Mouse (Mus musculus): ENCODE data around the gene Kcnj4. TPM values are rescaled to one million over a fixed set of nuclear protein-coding genes. Genes with fewer than 3 reads are reported as not detected.
"Not testable (repeated sequence)": the region's sequence is repeated elsewhere in the genome, so short reads cannot be mapped to it uniquely, and the experiment has no call there.

Kcnj4 gene
- polyA plus RNA-seq, 1 experiment from 2014 or later: not detected

DNA sequence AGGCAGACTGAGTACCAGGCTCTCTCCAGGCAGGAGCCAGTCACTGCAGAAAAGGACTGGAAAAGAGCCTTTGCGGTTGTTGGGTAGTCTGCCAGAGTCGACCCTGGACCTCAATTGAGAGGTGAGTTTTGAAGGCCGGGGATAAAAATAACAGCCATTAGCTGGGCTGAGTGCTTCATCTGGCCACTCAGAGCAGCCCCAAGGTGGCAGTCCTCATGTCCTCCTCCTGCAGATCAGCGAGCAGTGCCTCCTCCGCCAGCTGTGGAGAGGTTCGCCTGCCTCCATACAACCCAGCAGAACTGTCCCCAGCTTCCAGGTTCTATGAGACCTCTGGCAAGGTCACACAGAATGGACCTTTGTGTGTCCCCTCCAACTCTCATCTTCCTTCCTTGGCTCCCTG is 27.8 kb downstream of the Kcnj4 start:
- Histone ChIP-seq H3K27me3 (peaks cover 17% of the 10 kb centered on the region), H3K4me2 (no peak overlapping the region), H3K4me1 (replicated peaks) (no peaks in the 10 kb centered on the region), H3K9ac (no peak overlapping the region), H3K36me3 (replicated peaks) (no peaks in the 10 kb centered on the region), H3K4me3 (replicated peaks) (no peak overlapping the region), H3K9me3 (replicated peaks) (no peaks in the 10 kb centered on the region), H3K27ac (replicated peaks) (no peak overlapping the region)
- ATAC-seq (ENCODE audit: insufficient read depth): no peak
- 52% methylated on average over 6 of the region's 6 CpGs for WGBS (ENCODE audit: insufficient replicate concordance)

- Histone ChIP-seq H3K4me2 (no peak overlapping the region), H3K36me3 (replicated peaks) (no peaks in the 10 kb centered on the region), H3K4me3 (replicated peaks) (no peak overlapping the region), H3K9me3 (replicated peaks) (no peaks in the 10 kb centered on the region), H3K27ac (replicated peaks) (no peak overlapping the region), H3K4me1 (replicated peaks) (no peaks in the 10 kb centered on the region), H3K27me3 (no peaks in the 10 kb centered on the region; the same call in 1 of the 2 replicates), H3K9ac (no peak overlapping the region)
- ATAC-seq (ENCODE audit: insufficient read depth): no peak
- WGBS (ENCODE audit: insufficient replicate concordance): 47% methylated on average over 12 of the region's 12 CpGs
Measured at GRCm38 (mm10) chr15:79473638-79474355, 31.2 kb downstream of the Kcnj4 start.

DNA sequence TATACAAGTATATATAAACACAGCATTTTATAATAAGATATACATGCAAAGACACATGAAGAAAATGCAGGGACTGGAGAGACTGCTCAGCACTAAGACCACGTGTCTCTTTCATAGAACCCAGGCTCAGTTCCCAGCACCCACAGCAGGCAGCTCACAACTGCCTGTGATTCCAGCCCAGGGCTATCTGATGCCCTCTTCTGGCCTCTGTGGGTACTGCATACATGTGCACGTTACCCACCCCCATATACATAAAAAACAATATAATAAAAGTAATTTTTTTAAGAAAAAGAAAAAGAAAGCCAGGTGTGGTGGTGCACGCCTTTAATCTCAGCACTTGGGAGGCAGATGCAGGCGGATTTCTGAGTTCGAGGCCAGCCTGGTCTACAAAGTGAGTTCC is 32.0 kb downstream of the Kcnj4 start:
- H3K9ac ChIP-seq: no peak overlapping the region
- H3K4me3 ChIP-seq (replicated peaks): no peak overlapping the region
- no peak for ATAC-seq (ENCODE audit: insufficient read depth)
- H3K4me1 ChIP-seq (replicated peaks): no peaks in the 10 kb centered on the region
- peaks cover under 1% of the 10 kb centered on the region; the same call in 1 of the 2 replicates for H3K27me3 ChIP-seq
- H3K36me3 ChIP-seq (replicated peaks): no peaks in the 10 kb centered on the region
- 60% methylated on average over 5 of the region's 5 CpGs for WGBS (ENCODE audit: insufficient replicate concordance)
- H3K9me3 ChIP-seq (replicated peaks): no peaks in the 10 kb centered on the region
- H3K27ac ChIP-seq (replicated peaks): no peak overlapping the region
- no peak overlapping the region for H3K4me2 ChIP-seq

- WGBS (ENCODE audit: insufficient replicate concordance): 48% methylated on average over 10 of the region's 10 CpGs
- no peak for ATAC-seq (ENCODE audit: insufficient read depth)
- no peaks in the 10 kb centered on the region for H3K4me1 ChIP-seq (replicated peaks)
- H3K4me3 ChIP-seq (replicated peaks): no peak overlapping the region
- no peak overlapping the region for H3K9ac ChIP-seq
- H3K4me2 ChIP-seq: no peak overlapping the region
- no peak overlapping the region for H3K27ac ChIP-seq (replicated peaks)
- no peaks in the 10 kb centered on the region for H3K9me3 ChIP-seq (replicated peaks)
- 0 out of 2 replicates have a peak, but pooled peaks cover 10% of the 10 kb centered on the region for H3K27me3 ChIP-seq
- no peaks in the 10 kb centered on the region for H3K36me3 ChIP-seq (replicated peaks)
Measured at GRCm38 (mm10) chr15:79471095-79471494, 33.9 kb downstream of the Kcnj4 start.

- Histone ChIP-seq H3K9ac (no peak overlapping the region), H3K4me3 (replicated peaks) (no peak overlapping the region), H3K27ac (replicated peaks) (no peak overlapping the region), H3K4me2 (no peak overlapping the region), H3K36me3 (replicated peaks) (no peaks in the 10 kb centered on the region), H3K9me3 (replicated peaks) (no peaks in the 10 kb centered on the region), H3K27me3 (0 out of 2 replicates have a peak, but pooled peaks cover 10% of the 10 kb centered on the region), H3K4me1 (replicated peaks) (no peaks in the 10 kb centered on the region)
- WGBS (ENCODE audit: insufficient replicate concordance): 24% methylated on average over 17 of the region's 17 CpGs
- no peak for ATAC-seq (ENCODE audit: insufficient read depth)
Measured at GRCm38 (mm10) chr15:79470583-79470982, 34.5 kb downstream of the Kcnj4 start.

GRCm38 (mm10) chr15:79469577-79469976 is 35.5 kb downstream of the Kcnj4 start:
- Histone ChIP-seq H3K9me3 (replicated peaks) (no peaks in the 10 kb centered on the region), H3K36me3 (replicated peaks) (no peaks in the 10 kb centered on the region), H3K27ac (replicated peaks) (no peak overlapping the region), H3K27me3 (0 out of 2 replicates have a peak, but pooled peaks cover 10% of the 10 kb centered on the region), H3K9ac (no peak overlapping the region), H3K4me1 (replicated peaks) (no peaks in the 10 kb centered on the region), H3K4me2 (no peak overlapping the region), H3K4me3 (replicated peaks) (no peak overlapping the region)
- no peak for ATAC-seq (ENCODE audit: insufficient read depth)
- WGBS (ENCODE audit: insufficient replicate concordance): 62% methylated on average over 5 of the region's 5 CpGs

DNA sequence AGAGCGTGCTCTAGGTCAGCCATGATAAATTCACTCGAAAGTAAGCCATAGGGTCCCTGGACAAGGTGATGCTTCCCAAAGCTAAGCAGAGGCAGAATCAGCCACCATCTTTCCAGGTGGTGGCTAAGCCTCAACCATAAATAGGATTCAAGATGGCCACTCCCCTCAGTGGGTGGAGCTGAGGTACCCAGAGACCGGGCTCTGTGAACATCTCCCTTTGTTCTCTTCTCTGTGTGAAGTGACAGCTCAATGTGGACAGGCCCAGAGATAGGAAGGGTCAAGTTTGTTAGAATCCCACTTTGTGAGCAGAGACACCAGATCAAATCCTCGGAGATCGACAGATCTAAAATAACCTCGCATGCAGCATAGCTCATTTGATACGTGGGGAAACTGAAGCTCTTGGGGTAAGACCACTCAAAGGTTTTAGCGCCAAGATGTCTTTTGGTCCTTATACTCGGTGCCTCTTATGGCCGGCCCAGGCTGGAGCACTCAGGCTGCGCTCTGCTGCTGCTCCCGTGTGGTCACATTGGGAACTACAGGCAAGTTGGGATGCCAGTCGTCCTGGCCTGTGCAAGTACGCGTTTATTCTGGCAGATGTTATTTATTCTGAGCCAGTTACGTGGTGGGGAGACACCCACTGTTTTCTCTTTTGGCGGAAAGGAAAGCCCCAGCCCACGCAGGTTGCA is 38.3 kb downstream of the Kcnj4 start:
- Histone ChIP-seq H3K9me3 (replicated peaks) (no peaks in the 10 kb centered on the region), H3K4me3 (replicated peaks) (no peak overlapping the region), H3K27me3 (peaks cover 36% of the 10 kb centered on the region), H3K9ac (no peak overlapping the region), H3K4me1 (replicated peaks) (no peaks in the 10 kb centered on the region), H3K4me2 (no peak overlapping the region), H3K27ac (replicated peaks) (no peak overlapping the region), H3K36me3 (replicated peaks) (no peaks in the 10 kb centered on the region)
- WGBS (ENCODE audit: insufficient replicate concordance): 4% methylated on average over 18 of the region's 18 CpGs
- no peak for ATAC-seq (ENCODE audit: insufficient read depth)

DNA sequence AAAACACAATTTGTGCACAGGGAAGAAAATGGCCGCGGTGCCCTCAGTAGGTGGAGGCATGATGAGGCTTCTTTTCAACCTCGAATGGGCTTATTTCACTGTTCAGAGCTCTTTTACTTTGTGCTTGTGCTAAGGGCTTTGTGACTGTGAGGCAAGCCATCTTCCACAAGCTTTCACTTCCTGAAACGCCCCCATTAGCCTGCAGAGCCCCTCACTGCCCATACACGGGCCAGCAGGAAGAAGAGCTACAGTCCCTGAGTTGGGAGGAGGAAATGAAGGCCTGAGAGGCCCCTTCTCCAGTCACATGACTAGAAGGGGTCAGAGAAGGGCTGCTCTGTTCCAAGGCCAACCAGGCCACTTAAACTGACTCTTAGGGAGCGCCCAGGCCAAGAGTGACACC is 48.5 kb downstream of the Kcnj4 start:
- no peaks in the 10 kb centered on the region for H3K36me3 ChIP-seq (replicated peaks)
- H3K4me2 ChIP-seq: no peak overlapping the region
- H3K27ac ChIP-seq (replicated peaks): no peak overlapping the region
- 48% methylated on average over 6 of the region's 6 CpGs for WGBS (ENCODE audit: insufficient replicate concordance)
- no peaks in the 10 kb centered on the region for H3K9me3 ChIP-seq (replicated peaks)
- peaks cover 25% of the 10 kb centered on the region for H3K27me3 ChIP-seq
- H3K4me1 ChIP-seq (replicated peaks): peaks cover 13% of the 10 kb centered on the region
- 0 out of 2 replicates have a peak, but pooled peaks have one; percentile 15 for ATAC-seq (ENCODE audit: insufficient read depth)
- H3K9ac ChIP-seq: no peak overlapping the region
- H3K4me3 ChIP-seq (replicated peaks): no peak overlapping the region

DNA sequence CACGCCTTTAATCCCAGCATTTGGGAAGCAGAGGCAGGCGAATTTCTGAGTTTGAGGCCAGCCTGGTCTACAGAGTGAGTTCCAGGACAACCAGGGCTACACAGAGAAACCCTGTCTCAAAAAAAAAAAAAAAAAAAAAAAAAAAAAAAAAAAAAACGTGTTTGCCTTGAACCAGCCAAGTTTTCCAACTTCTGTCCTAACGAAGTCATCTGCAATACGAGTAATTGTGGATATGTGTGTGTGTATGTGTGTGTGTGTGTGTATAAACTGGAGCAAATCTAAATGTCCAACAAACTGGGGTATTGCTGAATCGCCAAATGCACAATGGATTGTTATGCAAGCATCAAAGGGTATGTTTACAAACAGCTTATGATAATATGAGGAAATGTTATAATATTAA is 48.9 kb downstream of the Kcnj4 start:
- H3K36me3 ChIP-seq (replicated peaks): not testable (repeated sequence)

GRCm38 (mm10) chr15:79455106-79455810 is 49.8 kb downstream of the Kcnj4 start, which contains the start of gene Csnk1e:
Gene Csnk1e (minus strand): TSS chr15:79455566.
- Histone ChIP-seq H3K27ac (replicated peaks) (no peak within 1 kb of the TSS), H3K4me2 (peak within 1 kb of the TSS; percentile 66), H3K4me1 (replicated peaks) (peaks cover 13% of the 10 kb centered on the region), H3K36me3 (replicated peaks) (no peaks in the 10 kb centered on the region), H3K27me3 (peaks cover 13% of the 10 kb centered on the region; the same call in 1 of the 2 replicates), H3K4me3 (replicated peaks) (peak within 1 kb of the TSS; percentile 29), H3K9me3 (replicated peaks) (no peaks in the 10 kb centered on the region), H3K9ac (no peak within 1 kb of the TSS)
- 2% methylated on average over 24 of the region's 24 CpGs for WGBS (ENCODE audit: insufficient replicate concordance)
- ATAC-seq (ENCODE audit: insufficient read depth): peak; percentile 56

More for the DNA sequence above, 48.9 kb downstream of the Kcnj4 start:
- peaks cover 13% of the 10 kb centered on the region for H3K4me1 ChIP-seq (replicated peaks)
- not testable (repeated sequence) for H3K4me2 ChIP-seq; H3K9me3 ChIP-seq (replicated peaks); H3K27ac ChIP-seq (replicated peaks); H3K9ac ChIP-seq; H3K4me3 ChIP-seq (replicated peaks); ATAC-seq (ENCODE audit: insufficient read depth)
- WGBS (ENCODE audit: insufficient replicate concordance): 39% methylated on average over 6 of the region's 6 CpGs
- H3K27me3 ChIP-seq: peaks cover 22% of the 10 kb centered on the region

GRCm38 (mm10) chr15:79453831-79454230 is 51.2 kb downstream of the Kcnj4 start:
- Histone ChIP-seq H3K27me3 (peaks cover 11% of the 10 kb centered on the region; the same call in 1 of the 2 replicates), H3K4me2 (no peak overlapping the region), H3K4me3 (replicated peaks) (no peak overlapping the region), H3K36me3 (replicated peaks) (no peaks in the 10 kb centered on the region), H3K4me1 (replicated peaks) (peaks cover 13% of the 10 kb centered on the region), H3K27ac (replicated peaks) (no peak overlapping the region), H3K9ac (no peak overlapping the region), H3K9me3 (replicated peaks) (no peaks in the 10 kb centered on the region)
- ATAC-seq (ENCODE audit: insufficient read depth): no peak
- WGBS (ENCODE audit: insufficient replicate concordance): 65% methylated on average over 4 of the region's 4 CpGs

Measured in liver, embryonic 15.5 days (tissue).